Mouse (Mus musculus) urinary bladder, postnatal 36 days (tissue): ENCODE measurements around the gene Cspg4.
"Not testable (repeated sequence)": the region's sequence is repeated elsewhere in the genome, so short reads cannot be mapped to it uniquely, and the experiment has no call there.

Source experiments
- DNase-seq, 2 experiments: peaks; one replicate each; pipeline ENCODE4 v3.0.0; 2022; ENCODE audit warnings: low spot score in 2 of 2, mixed read lengths in 1 of 2

Gene Cspg4

DNA sequence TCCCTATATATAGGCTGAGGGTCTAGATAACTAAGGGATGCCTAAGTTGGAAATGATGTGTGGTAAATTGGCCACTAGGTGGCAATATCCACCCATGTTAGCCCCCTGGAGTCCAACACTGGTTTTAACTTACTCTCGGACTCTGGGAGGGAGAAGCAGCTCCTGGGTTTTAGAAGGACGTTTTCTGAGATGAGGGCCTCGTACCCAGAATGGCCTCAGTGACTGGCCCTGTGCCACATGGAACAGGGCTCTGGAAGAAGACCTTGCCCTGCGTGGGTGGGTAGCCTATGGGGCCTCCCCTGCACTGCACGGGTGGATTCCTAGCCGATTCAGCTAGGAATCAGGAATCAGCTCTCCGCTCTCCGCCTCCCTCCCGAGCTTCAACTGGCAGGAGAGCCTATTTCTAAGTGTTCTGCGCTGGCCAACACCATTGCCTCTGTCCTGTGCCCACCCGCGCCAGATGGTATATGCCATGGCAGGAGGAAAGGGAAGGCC, 26.7 kb downstream of the Cspg4 start:
- peak; percentile 55 to 62 for DNase-seq

- DNase-seq = no peak
Measured at GRCm38 (mm10) chr9:56892111-56892510, 27.3 kb downstream of the Cspg4 start.

GRCm38 (mm10) chr9:56893313-56893712, 28.5 kb downstream of the Cspg4 start:
- no peak for DNase-seq

GRCm38 (mm10) chr9:56894006-56894405, 29.2 kb downstream of the Cspg4 start:
- peak in 1 of 2 experiments; percentile 36 for DNase-seq

GRCm38 (mm10) chr9:56896779-56897178, 31.9 kb downstream of the Cspg4 start:
- DNase-seq = no peak

- no peak for DNase-seq
Measured at GRCm38 (mm10) chr9:56899409-56899808, 34.6 kb downstream of the Cspg4 start.

DNA sequence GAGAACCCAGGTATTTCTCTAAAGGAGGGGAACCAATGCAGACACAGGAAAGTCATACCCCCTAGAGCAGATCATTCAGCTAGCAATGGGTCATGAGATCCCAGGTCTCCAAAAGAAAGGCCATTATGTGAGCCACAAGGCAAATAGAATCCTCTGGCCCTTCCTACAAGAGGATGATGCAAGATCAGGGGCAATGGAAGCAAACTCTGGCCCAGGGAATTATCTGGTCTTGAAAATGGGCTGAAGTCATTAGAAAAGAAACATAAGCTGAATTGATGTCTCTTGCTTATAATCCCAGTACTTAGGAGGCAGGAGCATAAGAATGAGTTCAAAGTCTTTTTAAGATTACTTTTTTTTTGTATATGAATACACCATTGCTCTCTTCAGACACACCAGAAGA, 35.2 kb downstream of the Cspg4 start:
- no peak for DNase-seq

DNA sequence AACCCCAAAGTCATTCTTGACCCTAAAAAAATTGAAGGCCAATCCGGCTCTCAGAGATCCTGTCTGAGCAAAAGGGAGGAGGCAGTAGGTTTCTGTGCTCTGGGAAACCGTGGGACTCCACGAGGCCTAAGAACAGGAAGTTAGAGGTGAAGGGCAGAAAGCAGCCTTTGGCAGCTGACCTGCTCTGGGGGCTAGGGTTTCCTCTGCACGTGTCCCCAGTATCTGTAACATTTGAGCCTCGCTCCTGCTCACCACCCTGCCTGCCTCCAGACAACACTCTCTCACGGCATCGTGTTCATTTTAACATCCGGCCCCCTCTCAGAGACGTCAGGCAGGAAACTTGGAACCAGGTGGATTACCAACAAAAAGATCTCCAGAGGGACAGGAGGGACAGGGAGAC, 35.7 kb downstream of the Cspg4 start:
- DNase-seq = no peak

GRCm38 (mm10) chr9:56901187-56901586, 36.4 kb downstream of the Cspg4 start:
- DNase-seq = peak; percentile 65 to 73

DNA sequence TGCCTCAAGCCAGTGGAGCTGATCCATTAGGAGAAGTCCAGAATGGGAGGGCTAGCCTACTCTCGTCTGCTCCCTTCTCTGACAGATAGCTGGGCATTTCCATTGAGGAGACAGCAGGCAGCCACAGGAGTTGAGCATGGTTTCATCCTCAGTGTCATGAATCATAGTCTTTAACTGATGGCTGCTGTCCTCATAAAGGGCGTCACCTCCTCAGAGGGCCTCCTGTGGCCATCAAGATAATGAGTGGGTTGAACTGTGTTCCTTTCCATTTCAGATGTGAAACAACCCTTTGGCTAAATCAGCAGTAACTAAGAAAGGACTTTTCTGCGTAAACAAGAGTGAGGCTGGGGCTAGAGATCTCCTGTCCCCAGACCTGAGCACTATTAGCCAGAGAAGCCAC, 38.8 kb downstream of the Cspg4 start:
- no peak for DNase-seq

DNA sequence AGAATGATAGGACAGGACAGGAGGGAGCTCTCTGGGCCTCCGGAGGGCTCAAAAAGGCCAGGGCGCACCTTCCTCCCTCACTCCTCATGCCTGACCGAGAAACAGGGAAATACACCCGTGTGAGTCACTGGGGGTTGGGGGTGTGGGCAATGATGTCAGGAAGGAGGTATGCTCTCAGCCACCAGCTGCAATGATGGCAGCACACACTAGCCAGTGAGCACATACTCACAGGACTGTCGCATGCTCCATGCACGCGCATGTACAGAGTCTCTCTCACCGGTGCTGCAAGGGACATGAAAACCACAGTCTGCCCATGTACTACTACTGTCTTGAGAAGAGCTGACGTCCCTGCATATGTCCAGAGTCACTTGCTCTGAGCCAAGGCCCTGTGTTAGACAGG, 42.7 kb downstream of the Cspg4 start:
- peak; percentile 52 to 61 for DNase-seq

GRCm38 (mm10) chr9:56909991-56910390, 45.2 kb downstream of the Cspg4 start:
- DNase-seq = not testable (repeated sequence)

DNA sequence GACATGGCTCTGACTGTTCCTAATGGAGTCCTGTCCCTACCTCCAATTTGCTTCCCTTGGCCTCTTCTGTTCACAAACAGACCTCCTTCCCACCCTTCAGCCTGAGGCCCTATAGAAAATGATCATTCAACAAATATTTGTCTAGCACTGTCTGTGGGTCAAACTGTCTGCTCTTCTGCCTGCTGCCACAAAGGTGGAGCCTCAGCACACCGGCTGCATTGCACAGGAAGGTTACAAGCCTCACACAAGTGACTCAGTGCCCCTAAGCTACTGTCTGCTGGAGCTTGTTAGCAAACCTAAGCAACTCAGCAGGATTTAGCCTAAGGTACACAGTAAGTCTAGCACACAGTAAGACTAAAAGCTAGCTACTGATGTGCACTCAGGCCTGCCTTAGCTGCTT, 46.2 kb downstream of the Cspg4 start:
- no peak for DNase-seq

GRCm38 (mm10) chr9:56913991-56914390, 49.2 kb downstream of the Cspg4 start:
- peak in 1 of 2 experiments; percentile 63 for DNase-seq

- no peak for DNase-seq
Measured at GRCm38 (mm10) chr9:56915116-56915515, 50.3 kb downstream of the Cspg4 start.

DNA sequence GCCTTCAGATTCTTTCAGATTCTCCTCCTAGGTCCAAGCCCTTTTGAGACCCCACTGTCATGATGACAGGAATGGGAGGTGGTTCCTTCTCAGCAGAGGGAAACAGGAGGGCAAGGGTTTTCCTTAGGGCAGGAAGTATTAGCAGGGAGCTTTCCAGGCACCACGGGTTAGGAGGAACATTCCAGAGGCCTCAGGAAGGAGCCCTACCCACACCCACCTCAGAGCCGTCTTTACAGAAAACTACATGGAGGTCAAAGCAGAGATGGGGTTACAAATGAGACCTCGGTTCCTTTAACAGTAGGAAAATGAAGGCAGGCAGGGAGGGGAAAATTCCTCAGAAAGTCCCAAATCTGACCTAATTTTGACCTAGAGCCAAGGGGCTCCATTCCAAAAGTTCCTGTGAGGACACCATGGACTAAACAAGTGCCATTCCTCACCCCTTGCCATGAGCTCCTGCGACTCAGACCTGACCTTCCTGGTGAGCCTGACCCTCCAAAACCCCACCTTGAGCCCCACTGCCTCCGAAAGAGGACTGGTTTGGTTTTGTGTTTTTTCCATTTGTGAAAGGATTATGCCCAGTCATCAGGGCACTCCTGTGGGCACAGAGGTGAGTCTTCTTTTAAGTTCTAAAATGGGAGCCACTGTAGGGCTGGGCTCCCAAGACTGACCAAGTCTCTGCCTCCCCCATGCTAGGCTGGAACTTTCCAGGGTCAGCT, 51.0 kb downstream of the Cspg4 start:
- DNase-seq = peak in 1 of 2 experiments; percentile 43

- DNase-seq = no peak
Measured at GRCm38 (mm10) chr9:56917131-56917530, 52.3 kb downstream of the Cspg4 start.

GRCm38 (mm10) chr9:56918466-56918865, 53.6 kb downstream of the Cspg4 start:
- no peak for DNase-seq

DNA sequence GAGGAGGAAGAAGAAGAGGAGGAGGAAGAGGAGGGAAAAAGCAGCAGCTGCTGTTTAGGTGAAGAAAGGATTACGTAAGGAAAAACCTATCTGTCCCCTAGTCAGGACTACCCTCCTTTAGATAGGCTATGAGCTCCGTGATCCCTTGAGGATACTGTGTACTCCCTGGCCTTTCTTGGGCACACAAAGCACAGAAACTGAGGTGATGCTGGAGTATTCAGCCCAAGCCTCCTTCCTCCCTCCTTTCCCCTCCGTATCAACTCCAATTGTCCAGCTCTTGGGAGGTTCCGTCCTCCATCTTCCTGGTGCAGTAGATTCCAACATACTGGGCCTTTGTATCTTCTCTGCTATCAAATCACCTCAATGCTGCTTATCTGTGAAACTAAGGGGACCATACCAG, 57.9 kb downstream of the Cspg4 start:
- DNase-seq = no peak

DNA sequence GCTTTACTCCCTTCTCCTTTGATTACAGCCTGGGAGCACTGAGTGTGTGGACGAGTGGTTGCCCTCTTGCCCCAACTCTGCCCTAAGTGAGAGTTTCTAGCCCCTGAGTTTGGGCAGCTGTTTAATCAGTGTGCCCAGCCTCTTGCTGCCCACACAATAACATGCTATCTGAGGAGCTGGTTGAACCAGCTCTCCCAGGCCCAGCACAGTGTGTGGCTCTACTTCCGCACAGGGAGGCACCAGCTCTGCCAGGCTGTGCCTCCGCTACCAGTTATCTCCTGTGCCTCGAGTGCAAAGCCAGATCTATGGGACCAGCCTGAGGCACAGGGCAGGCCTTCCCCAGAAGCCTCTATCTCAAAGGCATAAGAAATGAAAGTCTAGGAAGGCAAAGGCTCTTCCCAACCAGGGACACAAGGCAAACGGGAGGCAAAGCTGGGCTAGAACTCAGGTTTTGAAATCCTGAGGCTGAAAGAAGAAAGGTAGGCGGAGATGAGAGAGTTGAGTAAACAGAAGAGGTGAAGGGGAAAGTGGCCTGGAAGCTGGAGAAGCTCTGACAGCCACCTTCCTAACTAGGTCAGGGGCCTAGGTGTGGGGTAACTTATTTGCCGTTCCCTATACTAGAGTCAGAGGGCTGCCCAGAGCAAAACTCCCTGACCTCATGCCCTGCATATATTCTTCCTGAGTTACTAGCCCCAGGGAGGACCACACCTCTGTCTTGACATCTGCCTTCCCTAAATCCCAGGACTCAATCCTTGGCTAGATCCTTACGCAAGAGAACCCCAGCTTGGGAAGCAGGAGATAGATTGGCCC, 59.2 kb downstream of the Cspg4 start:
- DNase-seq = peak in 1 of 2 experiments; percentile 60

DNA sequence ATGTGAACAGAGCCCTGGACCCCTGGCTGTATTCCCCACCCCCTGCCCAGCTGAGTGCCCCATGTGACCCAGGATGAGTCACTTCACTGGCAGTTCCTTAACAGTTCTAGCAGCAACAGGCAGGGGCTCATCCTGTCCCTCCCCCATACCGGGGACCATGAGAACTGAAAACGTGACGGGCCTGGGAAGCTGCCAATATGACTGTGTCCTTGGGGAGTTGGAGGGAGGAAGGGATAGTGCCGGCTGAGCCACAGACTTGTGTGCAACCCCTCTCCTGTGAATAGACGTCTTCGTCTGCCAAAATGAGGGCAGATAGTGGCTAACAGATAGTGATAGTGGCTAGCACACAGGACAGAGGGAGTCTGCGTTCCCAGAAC, 59.8 kb downstream of the Cspg4 start:
- peak; percentile 75 to 90 for DNase-seq

GRCm38 (mm10) chr9:56925291-56926024, 60.6 kb downstream of the Cspg4 start:
- DNase-seq = no peak
